Mouse (Mus musculus) kidney, embryonic 14.5 days (tissue): ENCODE data around the gene Saal1. TPM values are rescaled to one million over a fixed set of nuclear protein-coding genes. Genes with fewer than 3 reads are reported as not detected.

Source experiments
- ATAC-seq: fragments of 200-750 bp; cut with Nextera tagmentation; 2 replicates; pipeline ENCODE4 v1.8.0; 2017; ENCODE audit warnings: moderate number of reproducible peaks, mild to moderate bottlenecking, moderate TSS enrichment, moderate library complexity; ENCODE audit not compliant: low FRiP score, low TSS enrichment
- H3K27ac ChIP-seq: fragments of 300-500 bp; sonication (generic); 2 replicates; pipeline ENCODE4 v1.5.1; 2014; ENCODE audit warnings: low read depth, mild to moderate bottlenecking, low read length, moderate library complexity, mixed read lengths
- H3K27me3 ChIP-seq: fragments of 300-500 bp; sonication (generic); 2 replicates; pipeline ENCODE4 v1.6.1; 2014; ENCODE audit warnings: mild to moderate bottlenecking, low read length; ENCODE audit not compliant: control insufficient read depth, insufficient read depth
- H3K36me3 ChIP-seq: fragments of 300-500 bp; sonication (generic); 2 replicates; pipeline ENCODE4 v1.6.1; 2014; ENCODE audit warnings: low read length, mixed read lengths; ENCODE audit not compliant: control insufficient read depth, insufficient read depth
- H3K4me1 ChIP-seq: fragments of 300-500 bp; sonication (generic); 2 replicates; pipeline ENCODE4 v1.6.1; 2014; ENCODE audit warnings: low read length, mixed read lengths; ENCODE audit not compliant: control insufficient read depth, insufficient read depth
- H3K4me2 ChIP-seq: fragments of 300-500 bp; sonication (generic); replicated peaks from 2 replicates; pipeline ENCODE4 v1.6.1; 2014; ENCODE audit warnings: low read depth, mild to moderate bottlenecking, low read length
- H3K4me3 ChIP-seq: fragments of 300-500 bp; sonication (generic); 2 replicates; pipeline ENCODE4 v1.5.1; 2014; ENCODE audit warnings: mild to moderate bottlenecking, low read length
- H3K9ac ChIP-seq: fragments of 300-500 bp; sonication (generic); 2 replicates; pipeline ENCODE4 v1.6.1; 2014; ENCODE audit warnings: low read depth, mild to moderate bottlenecking, low read length, moderate library complexity
- H3K9me3 ChIP-seq: fragments of 300-500 bp; sonication (generic); 2 replicates; pipeline ENCODE4 v1.6.1; 2016; ENCODE audit warnings: low read length; ENCODE audit not compliant: control insufficient read depth
- WGBS: fragments of 180-500 bp; shearing (Covaris S2); extraction: QIAGEN DNeasy Blood & Tissue Kit; methylation state at CpG from one replicate; pipeline ENCODE4 v1.1.7; 2014; 5-methylcytosine and 5-hydroxymethylcytosine counted together
- polyA plus RNA-seq: library from polyadenylated mRNA; unstranded; fragments of >200 nt; fragmentation: Nextera tagmentation; extraction: Ambion mirVana; gene quantifications from 2 replicates; pipeline ENCODE4 v1.2.1, GENCODE M21; 2014

The Saal1 gene
- polyA plus RNA-seq, 1 experiment from 2014 or later: 37.9 TPM

DNA sequence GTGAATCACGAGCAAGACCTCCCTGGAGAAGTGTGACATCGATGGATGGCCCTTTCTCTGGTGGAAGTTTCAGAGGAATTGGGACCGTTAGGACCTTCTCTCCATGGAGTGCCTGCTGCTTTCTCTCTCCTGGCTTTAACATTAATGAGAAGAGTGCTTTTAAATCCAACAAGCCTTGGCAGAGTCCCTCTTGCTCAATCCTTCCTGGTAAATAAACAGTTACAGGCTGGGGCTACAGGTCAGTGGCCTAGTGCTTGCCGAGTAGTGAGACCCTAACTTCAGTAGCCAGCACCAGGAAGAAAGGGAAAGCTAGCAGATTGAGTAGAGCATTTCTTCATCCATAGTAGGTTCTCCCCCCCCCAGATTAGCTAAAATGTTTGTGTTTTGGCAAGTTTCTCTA is 22.0 kb upstream of the Saal1 start, which contains the start of gene Saa4:
TSS of gene Saa4 (minus strand) at position 146 of the 400 bp plus-strand sequence.
- H3K9ac ChIP-seq: no peak within 1 kb of the TSS
- no peak within 1 kb of the TSS for H3K4me2 ChIP-seq
- H3K9me3 ChIP-seq: no peaks in the 10 kb centered on the region
- no peak for ATAC-seq
- no peaks in the 10 kb centered on the region for H3K27me3 ChIP-seq
- WGBS: 78% methylated on average over 4 of the region's 4 CpGs
- no peak within 1 kb of the TSS for H3K4me3 ChIP-seq
- no peak within 1 kb of the TSS for H3K27ac ChIP-seq
- no peaks in the 10 kb centered on the region for H3K4me1 ChIP-seq
- H3K36me3 ChIP-seq: no peaks in the 10 kb centered on the region

GRCm38 (mm10) chr7:46727584-46727983 is 17.1 kb upstream of the Saal1 start:
- 95% methylated on average over 1 of the region's 1 CpGs for WGBS

DNA sequence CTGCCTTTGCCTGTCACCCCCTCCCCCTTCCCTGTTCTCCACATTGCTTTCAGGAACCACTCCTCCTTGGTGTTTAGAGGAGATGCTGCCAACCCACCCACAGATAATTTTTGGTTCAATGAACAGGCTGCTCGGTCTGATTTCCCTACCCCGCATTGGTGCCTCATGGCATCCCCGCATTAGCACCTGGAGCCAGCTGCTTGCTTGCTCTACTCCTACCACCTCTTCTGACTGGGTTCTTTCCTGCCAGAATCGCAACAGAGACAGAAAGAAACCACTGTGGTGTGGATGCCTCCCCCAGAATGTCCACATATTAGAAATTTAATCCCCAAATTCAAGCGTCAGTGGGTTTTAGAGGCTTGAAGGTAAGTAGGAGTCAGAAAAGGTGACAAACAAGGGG is 13.9 kb upstream of the Saal1 start:
- no peaks in the 10 kb centered on the region for H3K9me3 ChIP-seq
- WGBS: 44% methylated on average over 5 of the region's 5 CpGs
- no peak overlapping the region for H3K9ac ChIP-seq
- 0 out of 2 replicates have a peak, but pooled peaks cover 5% of the 10 kb centered on the region for H3K4me1 ChIP-seq
- peak; percentile 80 for ATAC-seq
- no peak overlapping the region for H3K4me3 ChIP-seq
- no peaks in the 10 kb centered on the region for H3K27me3 ChIP-seq
- H3K4me2 ChIP-seq: no peak overlapping the region
- H3K27ac ChIP-seq: no peak overlapping the region; the same call in 1 of the 2 replicates
- H3K36me3 ChIP-seq: no peaks in the 10 kb centered on the region

More at GRCm38 (mm10) chr7:46727584-46727983, 17.1 kb upstream of the Saal1 start:
- H3K27me3 ChIP-seq: no peaks in the 10 kb centered on the region
- no peak overlapping the region for H3K9ac ChIP-seq
- H3K4me2 ChIP-seq: no peak overlapping the region
- 0 out of 2 replicates have a peak, but pooled peaks cover 5% of the 10 kb centered on the region for H3K4me1 ChIP-seq
- H3K27ac ChIP-seq: no peak overlapping the region
- H3K36me3 ChIP-seq: no peaks in the 10 kb centered on the region
- no peaks in the 10 kb centered on the region for H3K9me3 ChIP-seq
- no peak for ATAC-seq
- H3K4me3 ChIP-seq: no peak overlapping the region

- Histone ChIP-seq H3K9me3 (no peaks in the 10 kb centered on the region), H3K4me2 (no peak overlapping the region), H3K36me3 (no peaks in the 10 kb centered on the region), H3K4me1 (0 out of 2 replicates have a peak, but pooled peaks cover 5% of the 10 kb centered on the region), H3K4me3 (no peak overlapping the region), H3K9ac (no peak overlapping the region), H3K27ac (no peak overlapping the region; the same call in 1 of the 2 replicates), H3K27me3 (no peaks in the 10 kb centered on the region)
- 0 out of 2 replicates have a peak, but pooled peaks have one; percentile 13 for ATAC-seq
- 86% methylated on average over 3 of the region's 3 CpGs for WGBS
Observed at GRCm38 (mm10) chr7:46723849-46724248, 13.4 kb upstream of the Saal1 start.

GRCm38 (mm10) chr7:46723354-46723753 is 12.9 kb upstream of the Saal1 start:
- no peaks in the 10 kb centered on the region for H3K36me3 ChIP-seq
- no peaks in the 10 kb centered on the region for H3K9me3 ChIP-seq
- H3K4me2 ChIP-seq: no peak overlapping the region
- H3K27me3 ChIP-seq: no peaks in the 10 kb centered on the region
- H3K4me1 ChIP-seq: 0 out of 2 replicates have a peak, but pooled peaks cover 5% of the 10 kb centered on the region
- WGBS: 90% methylated on average over 6 of the region's 6 CpGs
- no peak for ATAC-seq
- no peak overlapping the region for H3K27ac ChIP-seq
- no peak overlapping the region for H3K4me3 ChIP-seq
- no peak overlapping the region for H3K9ac ChIP-seq

- WGBS: 85% methylated on average over 9 of the region's 9 CpGs
- ATAC-seq: no peak
- no peaks in the 10 kb centered on the region for H3K27me3 ChIP-seq
- no peak overlapping the region for H3K4me3 ChIP-seq
- H3K27ac ChIP-seq: no peak overlapping the region
- no peak overlapping the region for H3K9ac ChIP-seq
- H3K4me1 ChIP-seq: 0 out of 2 replicates have a peak, but pooled peaks cover 5% of the 10 kb centered on the region
- H3K9me3 ChIP-seq: no peaks in the 10 kb centered on the region
- no peaks in the 10 kb centered on the region for H3K36me3 ChIP-seq
- no peak overlapping the region for H3K4me2 ChIP-seq
Observed at GRCm38 (mm10) chr7:46720460-46720859, 10.0 kb upstream of the Saal1 start.

DNA sequence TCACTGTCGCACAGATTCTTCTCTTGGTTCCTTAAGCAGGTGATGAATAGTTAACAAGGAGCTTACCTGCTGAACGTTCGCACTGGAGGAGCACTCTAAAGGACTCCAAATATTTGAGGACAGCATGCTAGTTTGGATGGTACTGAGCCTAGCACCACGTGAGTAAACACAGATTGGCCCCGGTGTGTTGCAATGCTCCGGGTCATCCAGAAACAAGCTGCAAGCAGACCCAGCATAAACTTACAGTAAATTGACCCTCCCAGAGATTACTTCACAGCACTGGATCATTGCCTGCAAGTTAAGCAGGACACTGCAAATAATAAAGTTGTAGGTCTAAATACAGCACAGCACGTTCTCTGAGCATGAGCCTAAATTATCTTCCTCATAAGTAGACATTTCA is 9.0 kb upstream of the Saal1 start:
- 88% methylated on average over 7 of the region's 7 CpGs for WGBS
- ATAC-seq: no peak
- Histone ChIP-seq H3K9me3 (no peaks in the 10 kb centered on the region), H3K36me3 (no peaks in the 10 kb centered on the region), H3K27me3 (no peaks in the 10 kb centered on the region), H3K4me3 (no peak overlapping the region), H3K27ac (no peak overlapping the region), H3K4me1 (0 out of 2 replicates have a peak, but pooled peaks cover 5% of the 10 kb centered on the region), H3K4me2 (no peak overlapping the region), H3K9ac (no peak overlapping the region)

DNA sequence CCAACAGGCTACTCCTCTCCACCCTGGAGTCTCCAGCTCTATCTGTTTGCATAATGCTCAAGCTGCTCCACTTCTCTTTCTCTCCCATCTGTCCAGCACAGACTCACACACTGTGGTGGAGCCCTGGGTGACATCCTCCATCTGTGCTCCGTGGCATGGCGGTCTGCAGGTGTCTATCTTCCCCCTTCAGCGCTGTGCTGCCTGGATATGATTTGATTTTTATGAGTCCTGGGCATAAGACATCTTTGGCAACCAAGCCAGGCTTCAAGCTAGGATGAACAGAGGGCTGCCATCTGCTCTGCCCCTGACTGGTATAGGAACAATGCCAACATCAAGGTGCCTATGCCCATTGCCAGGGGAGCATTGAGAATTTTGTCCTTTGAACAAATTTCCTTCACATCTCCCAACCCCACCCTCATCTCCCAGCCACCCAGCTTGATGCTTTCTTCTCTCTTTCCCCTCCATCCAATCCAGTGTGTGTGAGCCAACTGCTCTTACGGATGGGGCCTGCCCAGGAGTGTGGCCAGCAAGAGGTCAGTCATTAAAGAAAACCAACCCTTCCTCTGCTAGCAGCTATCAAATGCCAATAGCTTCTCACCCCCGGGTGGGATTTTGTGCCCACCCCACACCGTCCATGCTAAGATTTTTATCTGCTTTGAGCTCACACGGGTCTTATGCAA is 8.3 kb upstream of the Saal1 start:
- no peaks in the 10 kb centered on the region for H3K27me3 ChIP-seq
- H3K9ac ChIP-seq: no peak overlapping the region
- H3K4me3 ChIP-seq: no peak overlapping the region
- no peak overlapping the region for H3K4me2 ChIP-seq
- H3K36me3 ChIP-seq: no peaks in the 10 kb centered on the region
- H3K9me3 ChIP-seq: no peaks in the 10 kb centered on the region
- 84% methylated on average over 7 of the region's 7 CpGs for WGBS
- no peak overlapping the region for H3K27ac ChIP-seq
- no peak for ATAC-seq
- H3K4me1 ChIP-seq: no peaks in the 10 kb centered on the region

- Histone ChIP-seq H3K4me3 (no peak overlapping the region), H3K4me2 (no peak overlapping the region), H3K9ac (no peak overlapping the region), H3K36me3 (no peaks in the 10 kb centered on the region), H3K9me3 (no peaks in the 10 kb centered on the region), H3K27me3 (no peaks in the 10 kb centered on the region), H3K27ac (no peak overlapping the region), H3K4me1 (no peaks in the 10 kb centered on the region)
- no peak for ATAC-seq
- WGBS: 40% methylated on average over 5 of the region's 5 CpGs
Observed at GRCm38 (mm10) chr7:46716897-46717296, 6.4 kb upstream of the Saal1 start.
